Mouse (Mus musculus) hindbrain, embryonic 14.5 days (tissue): ENCODE data around the gene Pcbd2. TPM values are rescaled to one million over a fixed set of nuclear protein-coding genes. Genes with fewer than 3 reads are reported as not detected.

Source experiments
- ATAC-seq: fragments of 200-750 bp; cut with Nextera tagmentation; 2 replicates; pipeline ENCODE4 v1.8.0; 2017; ENCODE audit warnings: moderate number of reproducible peaks, mild to moderate bottlenecking, moderate TSS enrichment, moderate library complexity; ENCODE audit not compliant: low FRiP score
- DNase-seq: peaks from one replicate; pipeline ENCODE4 v3.0.0-alpha.2; 2015; ENCODE audit warnings: low spot score
- H3K27ac ChIP-seq: fragments of 300-500 bp; sonication (generic); 2 replicates; pipeline ENCODE4 v1.5.1; 2014; ENCODE audit warnings: mild to moderate bottlenecking, moderate library complexity
- H3K27me3 ChIP-seq: fragments of 300-500 bp; sonication (generic); 2 replicates; pipeline ENCODE4 v1.6.1; 2014; ENCODE audit warnings: mild to moderate bottlenecking, low read length, mixed read lengths; ENCODE audit not compliant: control insufficient read depth, insufficient read depth
- H3K36me3 ChIP-seq: fragments of 300-500 bp; sonication (generic); replicated peaks from 2 replicates; pipeline ENCODE4 v1.6.1; 2014; ENCODE audit not compliant: control insufficient read depth, insufficient read depth
- H3K4me1 ChIP-seq: fragments of 300-500 bp; sonication (generic); replicated peaks from 2 replicates; pipeline ENCODE4 v1.6.1; 2014; ENCODE audit warnings: antibody characterized with exemption, low read length, mixed read lengths; ENCODE audit not compliant: control insufficient read depth, insufficient read depth
- H3K4me2 ChIP-seq: fragments of 300-500 bp; sonication (generic); replicated peaks from 2 replicates; pipeline ENCODE4 v1.6.1; 2014; ENCODE audit warnings: mild to moderate bottlenecking, moderate library complexity
- H3K4me3 ChIP-seq: fragments of 300-500 bp; sonication (generic); replicated peaks from 2 replicates; pipeline ENCODE4 v1.5.1; 2014; ENCODE audit warnings: mild to moderate bottlenecking, low read length
- H3K9ac ChIP-seq: fragments of 300-500 bp; sonication (generic); 2 replicates; pipeline ENCODE4 v1.6.1; 2014
- H3K9me3 ChIP-seq: fragments of 300-500 bp; sonication (generic); 2 replicates; pipeline ENCODE4 v1.6.1; 2016; ENCODE audit warnings: low read length; ENCODE audit not compliant: control insufficient read depth
- WGBS: fragments of 180-500 bp; shearing (Covaris S2); extraction: QIAGEN DNeasy Blood & Tissue Kit; methylation state at CpG from one replicate; pipeline ENCODE4 v1.1.7; 2014; 5-methylcytosine and 5-hydroxymethylcytosine counted together
- polyA plus RNA-seq: library from polyadenylated mRNA; unstranded; fragments of >200 nt; fragmentation: Nextera tagmentation; extraction: Ambion mirVana; gene quantifications from 2 replicates; pipeline ENCODE4 v1.2.1, GENCODE M21; 2014

Pcbd2 gene
- polyA plus RNA-seq, 1 experiment from 2014 or later, result 25.3 TPM

- DNase-seq (no peak), ATAC-seq (no peak)
- Histone ChIP-seq H3K36me3 (no peaks in the 10 kb centered on the region), H3K4me3 (no peak overlapping the region), H3K27me3 (no peaks in the 10 kb centered on the region), H3K9ac (no peak overlapping the region), H3K9me3 (no peaks in the 10 kb centered on the region), H3K27ac (no peak overlapping the region), H3K4me2 (no peak overlapping the region), H3K4me1 (no peaks in the 10 kb centered on the region)
- WGBS, result 39% methylated on average over 10 of the region's 10 CpGs
Measured at GRCm38 (mm10) chr13:55760576-55760975, 33.4 kb downstream of the Pcbd2 start.

GRCm38 (mm10) chr13:55761486-55761885, 34.3 kb downstream of the Pcbd2 start:
- Histone ChIP-seq H3K9ac (no peak overlapping the region), H3K4me1 (no peaks in the 10 kb centered on the region), H3K4me3 (no peak overlapping the region), H3K4me2 (no peak overlapping the region), H3K9me3 (no peaks in the 10 kb centered on the region), H3K27ac (no peak overlapping the region), H3K36me3 (no peaks in the 10 kb centered on the region), H3K27me3 (no peaks in the 10 kb centered on the region)
- DNase-seq, result no peak
- ATAC-seq, result no peak
- WGBS, result 75% methylated on average over 10 of the region's 10 CpGs

GRCm38 (mm10) chr13:55774352-55774751, 47.2 kb downstream of the Pcbd2 start:
- Histone ChIP-seq H3K36me3 (no peaks in the 10 kb centered on the region), H3K27me3 (no peaks in the 10 kb centered on the region), H3K9ac (no peak overlapping the region), H3K27ac (no peak overlapping the region), H3K4me3 (no peak overlapping the region), H3K4me1 (no peaks in the 10 kb centered on the region), H3K9me3 (no peaks in the 10 kb centered on the region), H3K4me2 (no peak overlapping the region)
- DNase-seq (no peak), ATAC-seq (no peak)
- 88% methylated on average over 7 of the region's 7 CpGs for WGBS

GRCm38 (mm10) chr13:55775056-55775455, 47.9 kb downstream of the Pcbd2 start:
- H3K36me3 ChIP-seq, result no peaks in the 10 kb centered on the region
- H3K27ac ChIP-seq, result no peak overlapping the region
- DNase-seq (no peak), ATAC-seq (no peak)
- H3K4me1 ChIP-seq, result no peaks in the 10 kb centered on the region
- H3K27me3 ChIP-seq, result no peaks in the 10 kb centered on the region
- H3K4me2 ChIP-seq, result no peak overlapping the region
- H3K9ac ChIP-seq, result no peak overlapping the region
- 72% methylated on average over 11 of the region's 11 CpGs for WGBS
- H3K9me3 ChIP-seq, result no peaks in the 10 kb centered on the region
- no peak overlapping the region for H3K4me3 ChIP-seq

- 89% methylated on average over 3 of the region's 3 CpGs for WGBS
Measured at GRCm38 (mm10) chr13:55784268-55784667, 57.1 kb downstream of the Pcbd2 start, which contains the start of gene Catsper3. Gene Catsper3, plus strand, starts transcription at chr13:55784568.

GRCm38 (mm10) chr13:55786120-55786519, 59.0 kb downstream of the Pcbd2 start:
- DNase-seq (no peak), ATAC-seq (no peak)
- Histone ChIP-seq H3K9me3 (no peaks in the 10 kb centered on the region), H3K4me3 (no peak overlapping the region), H3K4me1 (no peaks in the 10 kb centered on the region), H3K36me3 (no peaks in the 10 kb centered on the region), H3K9ac (no peak overlapping the region), H3K4me2 (no peak overlapping the region), H3K27ac (no peak overlapping the region), H3K27me3 (no peaks in the 10 kb centered on the region)
- 81% methylated on average over 11 of the region's 11 CpGs for WGBS

More at GRCm38 (mm10) chr13:55784268-55784667, 57.1 kb downstream of the Pcbd2 start, which contains the start of gene Catsper3:
- H3K27ac ChIP-seq, result no peak within 1 kb of the TSS
- no peaks in the 10 kb centered on the region for H3K4me1 ChIP-seq
- DNase-seq, result no peak
- no peak within 1 kb of the TSS for H3K9ac ChIP-seq
- H3K27me3 ChIP-seq, result no peaks in the 10 kb centered on the region
- no peaks in the 10 kb centered on the region for H3K36me3 ChIP-seq
- no peak within 1 kb of the TSS for H3K4me2 ChIP-seq
- H3K4me3 ChIP-seq, result no peak within 1 kb of the TSS
- no peaks in the 10 kb centered on the region for H3K9me3 ChIP-seq
- no peak for ATAC-seq

DNA sequence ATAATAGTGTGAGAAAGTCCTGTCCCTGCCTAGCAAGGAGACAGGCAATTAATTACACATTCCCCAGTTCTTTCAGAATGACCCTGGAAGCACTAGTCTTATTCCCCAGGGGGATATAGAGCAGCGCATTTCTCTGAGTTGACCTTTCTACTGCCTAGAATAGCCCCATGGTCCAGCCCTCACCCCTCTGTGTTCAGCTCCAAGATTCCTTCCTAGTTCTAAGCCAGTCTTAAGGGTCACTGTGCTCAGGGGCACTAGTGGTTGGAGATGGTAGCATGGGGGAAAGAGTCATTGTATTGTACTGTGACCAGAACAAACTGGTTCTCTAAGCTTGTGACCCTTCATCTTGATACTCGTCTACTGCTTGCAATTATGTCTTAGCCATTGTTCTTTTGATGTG, 74.1 kb downstream of the Pcbd2 start:
- Histone ChIP-seq H3K4me3 (no peak overlapping the region), H3K27ac (no peak overlapping the region), H3K4me2 (no peak overlapping the region), H3K4me1 (no peaks in the 10 kb centered on the region), H3K36me3 (no peaks in the 10 kb centered on the region), H3K9me3 (no peaks in the 10 kb centered on the region), H3K9ac (no peak overlapping the region), H3K27me3 (no peaks in the 10 kb centered on the region)
- no peak for DNase-seq
- no peak for ATAC-seq
- WGBS, result 69% methylated on average over 2 of the region's 2 CpGs

DNA sequence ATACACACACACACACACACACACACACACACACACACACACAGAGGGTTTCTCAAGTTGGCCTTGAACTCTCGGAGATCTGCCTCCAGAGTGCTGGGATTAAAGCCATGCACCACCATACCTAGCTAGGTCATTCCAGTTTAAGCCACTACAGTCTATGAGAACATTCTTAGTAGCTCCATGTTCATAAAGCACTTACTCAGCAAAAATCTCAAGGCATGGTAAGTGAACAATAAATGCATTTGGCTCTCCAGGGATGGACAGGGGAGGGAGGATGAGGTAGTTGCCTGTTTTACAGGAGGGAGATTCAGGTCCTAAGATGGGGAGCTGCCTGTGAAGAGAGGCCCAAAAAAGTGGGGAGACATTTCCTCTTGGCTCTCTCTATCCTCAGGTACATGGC, 76.8 kb downstream of the Pcbd2 start:
- Histone ChIP-seq H3K9ac (no peak overlapping the region), H3K36me3 (no peaks in the 10 kb centered on the region), H3K4me2 (no peak overlapping the region), H3K4me1 (no peaks in the 10 kb centered on the region), H3K9me3 (no peaks in the 10 kb centered on the region), H3K27me3 (no peaks in the 10 kb centered on the region), H3K27ac (no peak overlapping the region), H3K4me3 (no peak overlapping the region)
- WGBS, result 95% methylated on average over 1 of the region's 1 CpGs
- DNase-seq (no peak), ATAC-seq (no peak)

DNA sequence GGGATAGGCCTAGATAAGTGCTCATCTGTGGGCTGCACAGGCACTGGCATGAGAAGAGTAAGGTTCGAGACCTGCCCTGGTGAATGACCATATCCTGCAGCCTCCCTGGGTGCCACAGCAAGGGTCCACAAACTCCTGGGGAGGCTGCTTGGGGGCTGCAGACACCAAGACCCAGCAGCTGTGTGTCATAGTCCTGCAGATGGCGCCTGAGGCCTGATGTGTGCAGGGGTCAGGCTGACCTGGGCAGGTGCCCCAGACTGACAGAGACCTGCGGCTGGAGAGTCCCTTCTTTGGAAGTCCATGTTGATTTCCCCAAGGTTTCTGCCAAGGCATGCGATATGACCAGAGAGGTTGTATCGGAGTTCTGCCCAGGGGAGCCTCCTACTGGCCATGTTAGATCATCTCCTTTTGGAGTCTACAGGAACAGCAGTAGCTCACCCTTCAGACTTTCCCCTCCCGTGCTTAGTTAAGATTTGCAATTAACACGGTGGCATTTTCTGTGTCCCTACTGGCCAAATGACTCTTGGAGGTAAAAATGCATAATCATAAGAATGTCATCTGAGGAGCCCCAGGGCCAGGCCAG, 82.0 kb downstream of the Pcbd2 start:
- WGBS, result 73% methylated on average over 7 of the region's 7 CpGs

DNA sequence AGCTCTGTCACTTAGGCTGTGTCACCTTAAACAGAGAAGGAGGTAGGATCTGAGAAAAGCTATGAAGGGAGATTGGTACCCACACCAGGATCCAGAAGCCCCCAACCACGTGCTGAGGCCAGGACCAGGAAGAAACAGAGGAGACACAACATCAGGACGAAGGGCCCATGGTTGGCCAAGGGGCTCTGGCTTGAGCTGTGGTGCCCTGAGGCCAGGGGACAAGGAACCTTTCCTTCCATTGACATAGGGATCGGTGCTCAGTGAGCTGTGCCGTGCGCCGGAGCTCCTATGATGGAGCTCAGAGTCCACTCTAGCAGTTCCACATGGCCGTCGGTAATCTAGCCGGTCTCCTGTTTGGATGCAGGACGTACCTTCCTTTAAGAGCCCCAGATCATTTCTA, 82.5 kb downstream of the Pcbd2 start:
- 96% methylated on average over 10 of the region's 10 CpGs for WGBS
- no peak overlapping the region for H3K4me2 ChIP-seq
- no peaks in the 10 kb centered on the region for H3K4me1 ChIP-seq
- DNase-seq, result no peak
- ATAC-seq, result no peak
- no peaks in the 10 kb centered on the region for H3K9me3 ChIP-seq
- no peaks in the 10 kb centered on the region for H3K36me3 ChIP-seq
- H3K27me3 ChIP-seq, result no peaks in the 10 kb centered on the region
- H3K27ac ChIP-seq, result no peak overlapping the region
- H3K9ac ChIP-seq, result no peak overlapping the region
- H3K4me3 ChIP-seq, result no peak overlapping the region

More for the DNA sequence above, 82.0 kb downstream of the Pcbd2 start:
- Histone ChIP-seq H3K9me3 (no peaks in the 10 kb centered on the region), H3K4me1 (no peaks in the 10 kb centered on the region), H3K27me3 (no peaks in the 10 kb centered on the region), H3K36me3 (no peaks in the 10 kb centered on the region), H3K9ac (no peak overlapping the region), H3K4me3 (no peak overlapping the region), H3K27ac (no peak overlapping the region), H3K4me2 (no peak overlapping the region)
- no peak for DNase-seq
- no peak for ATAC-seq
